Mouse (Mus musculus) liver, embryonic 11.5 days (tissue): ENCODE measurements around the gene Gm21992. TPM values are rescaled to one million over a fixed set of nuclear protein-coding genes. Genes with fewer than 3 reads are reported as not detected.

Source experiments
- ATAC-seq: fragments of 200-750 bp; cut with Nextera tagmentation; replicated peaks from 2 replicates; pipeline ENCODE4 v1.8.0; 2017; ENCODE audit warnings: moderate number of reproducible peaks, mild to moderate bottlenecking, moderate TSS enrichment, moderate library complexity; ENCODE audit not compliant: low FRiP score
- DNase-seq: peaks from one replicate; pipeline ENCODE4 v3.0.0-alpha.2; 2017; ENCODE audit warnings: low spot score
- H3K27ac ChIP-seq: fragments of 300-500 bp; sonication (generic); 2 replicates; pipeline ENCODE4 v1.5.1; 2014; ENCODE audit warnings: mild to moderate bottlenecking, low read depth, low read length, control low read depth
- H3K27me3 ChIP-seq: fragments of 300-500 bp; sonication (generic); replicated peaks from 2 replicates; pipeline ENCODE4 v1.6.1; 2014; ENCODE audit warnings: low read length, mixed read lengths; ENCODE audit not compliant: control insufficient read depth, insufficient read depth
- H3K36me3 ChIP-seq: fragments of 300-500 bp; sonication (generic); 2 replicates; pipeline ENCODE4 v1.6.1; 2014; ENCODE audit warnings: mild to moderate bottlenecking, low read length, moderate library complexity, mixed read lengths; ENCODE audit not compliant: control insufficient read depth, insufficient read depth
- H3K4me1 ChIP-seq: fragments of 300-500 bp; sonication (generic); replicated peaks from 2 replicates; pipeline ENCODE4 v1.6.1; 2014; ENCODE audit warnings: low read length, mixed read lengths; ENCODE audit not compliant: control insufficient read depth, insufficient read depth
- H3K4me2 ChIP-seq: fragments of 300-500 bp; sonication (generic); 2 replicates; pipeline ENCODE4 v1.6.1; 2014; ENCODE audit warnings: mild to moderate bottlenecking, control low read depth, moderate library complexity
- H3K4me3 ChIP-seq: fragments of 300-500 bp; sonication (generic); 2 replicates; pipeline ENCODE4 v1.5.1; 2014; ENCODE audit warnings: low read depth, low read length, control low read depth
- H3K9ac ChIP-seq: fragments of 300-500 bp; sonication (generic); 2 replicates; pipeline ENCODE4 v1.6.1; 2014; ENCODE audit warnings: low read depth, low read length, control low read depth
- H3K9me3 ChIP-seq: fragments of 300-500 bp; sonication (generic); 2 replicates; pipeline ENCODE4 v1.6.1; 2016; ENCODE audit warnings: low read length, inconsistent platforms, mixed read lengths; ENCODE audit not compliant: control insufficient read depth
- WGBS: fragments of 180-500 bp; shearing (Covaris S2); extraction: QIAGEN DNeasy Blood & Tissue Kit; methylation state at CpG from one replicate; pipeline ENCODE4 v1.1.7; 2014; 5-methylcytosine and 5-hydroxymethylcytosine counted together
- polyA plus RNA-seq: library from polyadenylated mRNA; unstranded; fragments of >200 nt; fragmentation: Nextera tagmentation; extraction: Ambion mirVana; gene quantifications from 2 replicates; pipeline ENCODE4 v1.2.1, GENCODE M21; 2014

Gm21992 gene
- polyA plus RNA-seq, 1 experiment from 2014 or later = 30.1 TPM

GRCm38 (mm10) chr19:4749975-4750374, 61.4 kb downstream of the Gm21992 start:
- Histone ChIP-seq H3K4me3 (no peak overlapping the region), H3K36me3 (no peaks in the 10 kb centered on the region), H3K9ac (no peak overlapping the region), H3K9me3 (no peaks in the 10 kb centered on the region), H3K4me2 (no peak overlapping the region), H3K4me1 (no peaks in the 10 kb centered on the region), H3K27ac (no peak overlapping the region), H3K27me3 (no peaks in the 10 kb centered on the region)
- WGBS = 73% methylated on average over 6 of the region's 6 CpGs
- no peak for ATAC-seq
- DNase-seq = no peak

GRCm38 (mm10) chr19:4748493-4748892, 62.9 kb downstream of the Gm21992 start:
- H3K27me3 ChIP-seq = no peaks in the 10 kb centered on the region
- no peak overlapping the region for H3K9ac ChIP-seq
- no peak for DNase-seq
- no peaks in the 10 kb centered on the region for H3K9me3 ChIP-seq
- no peak overlapping the region for H3K4me3 ChIP-seq
- no peak overlapping the region for H3K27ac ChIP-seq
- H3K4me2 ChIP-seq = no peak overlapping the region
- no peaks in the 10 kb centered on the region for H3K36me3 ChIP-seq
- H3K4me1 ChIP-seq = no peaks in the 10 kb centered on the region
- WGBS = 81% methylated on average over 10 of the region's 10 CpGs
- ATAC-seq = no peak

- H3K9ac ChIP-seq = no peak overlapping the region
- ATAC-seq = no peak
- no peaks in the 10 kb centered on the region for H3K27me3 ChIP-seq
- H3K4me2 ChIP-seq = no peak overlapping the region
- H3K36me3 ChIP-seq = no peaks in the 10 kb centered on the region
- no peak for DNase-seq
- H3K9me3 ChIP-seq = no peaks in the 10 kb centered on the region
- no peak overlapping the region for H3K4me3 ChIP-seq
- 85% methylated on average over 9 of the region's 9 CpGs for WGBS
- H3K27ac ChIP-seq = no peak overlapping the region
- no peaks in the 10 kb centered on the region for H3K4me1 ChIP-seq
Observed at GRCm38 (mm10) chr19:4747631-4748312, 63.6 kb downstream of the Gm21992 start.

GRCm38 (mm10) chr19:4746611-4747010, 64.8 kb downstream of the Gm21992 start:
- H3K9me3 ChIP-seq = no peaks in the 10 kb centered on the region
- DNase-seq (no peak), ATAC-seq (no peak)
- no peaks in the 10 kb centered on the region for H3K4me1 ChIP-seq
- H3K27ac ChIP-seq = no peak overlapping the region
- 84% methylated on average over 14 of the region's 14 CpGs for WGBS
- no peak overlapping the region for H3K4me2 ChIP-seq
- no peaks in the 10 kb centered on the region for H3K27me3 ChIP-seq
- no peak overlapping the region for H3K4me3 ChIP-seq
- no peaks in the 10 kb centered on the region for H3K36me3 ChIP-seq
- H3K9ac ChIP-seq = no peak overlapping the region

- Histone ChIP-seq H3K4me2 (no peak overlapping the region), H3K4me3 (no peak overlapping the region), H3K36me3 (no peaks in the 10 kb centered on the region), H3K9ac (no peak overlapping the region), H3K4me1 (no peaks in the 10 kb centered on the region), H3K9me3 (no peaks in the 10 kb centered on the region), H3K27ac (no peak overlapping the region), H3K27me3 (no peaks in the 10 kb centered on the region)
- ATAC-seq (no peak), DNase-seq (no peak)
- 87% methylated on average over 10 of the region's 10 CpGs for WGBS
Observed at GRCm38 (mm10) chr19:4745681-4746080, 65.7 kb downstream of the Gm21992 start.

- Histone ChIP-seq H3K9ac (no peak overlapping the region), H3K36me3 (no peaks in the 10 kb centered on the region), H3K27ac (no peak overlapping the region), H3K27me3 (no peaks in the 10 kb centered on the region), H3K4me1 (no peaks in the 10 kb centered on the region), H3K9me3 (no peaks in the 10 kb centered on the region), H3K4me3 (no peak overlapping the region), H3K4me2 (no peak overlapping the region)
- ATAC-seq = no peak
- no peak for DNase-seq
- WGBS = 79% methylated on average over 9 of the region's 9 CpGs
Observed at GRCm38 (mm10) chr19:4745057-4745456, 66.4 kb downstream of the Gm21992 start.

- H3K27ac ChIP-seq = no peak overlapping the region
- H3K9me3 ChIP-seq = no peaks in the 10 kb centered on the region
- no peak overlapping the region for H3K9ac ChIP-seq
- H3K4me3 ChIP-seq = no peak overlapping the region
- ATAC-seq (no peak), DNase-seq (no peak)
- H3K4me2 ChIP-seq = no peak overlapping the region
- 76% methylated on average over 14 of the region's 14 CpGs for WGBS
- H3K4me1 ChIP-seq = no peaks in the 10 kb centered on the region
- H3K27me3 ChIP-seq = no peaks in the 10 kb centered on the region
- H3K36me3 ChIP-seq = no peaks in the 10 kb centered on the region
Observed at GRCm38 (mm10) chr19:4744026-4744425, 67.4 kb downstream of the Gm21992 start.

- no peak overlapping the region for H3K9ac ChIP-seq
- no peaks in the 10 kb centered on the region for H3K9me3 ChIP-seq
- H3K4me2 ChIP-seq = no peak overlapping the region
- H3K4me1 ChIP-seq = no peaks in the 10 kb centered on the region
- 47% methylated on average over 5 of the region's 5 CpGs for WGBS
- ATAC-seq (no peak), DNase-seq (no peak)
- H3K27ac ChIP-seq = no peak overlapping the region
- no peaks in the 10 kb centered on the region for H3K27me3 ChIP-seq
- H3K4me3 ChIP-seq = no peak overlapping the region
- no peaks in the 10 kb centered on the region for H3K36me3 ChIP-seq
Observed at GRCm38 (mm10) chr19:4743524-4743923, 67.9 kb downstream of the Gm21992 start.

GRCm38 (mm10) chr19:4742229-4742628, 69.2 kb downstream of the Gm21992 start:
- H3K9me3 ChIP-seq = no peaks in the 10 kb centered on the region
- H3K27ac ChIP-seq = no peak overlapping the region
- H3K4me2 ChIP-seq = no peak overlapping the region
- H3K27me3 ChIP-seq = no peaks in the 10 kb centered on the region
- H3K36me3 ChIP-seq = no peaks in the 10 kb centered on the region
- DNase-seq = no peak
- ATAC-seq = no peak
- no peaks in the 10 kb centered on the region for H3K4me1 ChIP-seq
- H3K9ac ChIP-seq = no peak overlapping the region
- no peak overlapping the region for H3K4me3 ChIP-seq
- 86% methylated on average over 6 of the region's 6 CpGs for WGBS
